19 mouse cellular contexts compared by ENCODE assay signal in genomic region chr4:45141835-45142234, GRCm38 (mm10). TPM values are rescaled to one million over a fixed set of nuclear protein-coding genes. Genes with fewer than 3 reads are reported as not detected.
DNase-seq lines count a peak whose midpoint lies in the region; ATAC-seq and TF ChIP-seq lines count a peak whose summit lies in the region.
"Had no signal": no experiment of that assay in that cellular context is flagged by ENCODE, and none has a peak within 500 bp of the region (broad histone marks: within the 10 kb centered on the region; RNA-seq: fewer than 3 reads in every experiment).

No protein-coding gene starts in this region.

- H3K4me2 ChIP-seq in heart, embryonic 11.5 days, result no peak overlapping the region
- no peak overlapping the region for H3K4me2 ChIP-seq in forebrain, embryonic 14.5 days (ENCODE audit: low read length)
- H3K4me2 ChIP-seq: neural tube, embryonic 13.5 days had no signal

- peak; percentile 91 for DNase-seq in heart, adult 11 months
- DNase-seq in layer of hippocampus, postnatal 10 days (ENCODE audit: low spot score in 2 of 2), result peak; percentile 21 to 30
- DNase-seq in layer of hippocampus, adult 8-10 months (ENCODE audit: low spot score in 2 of 2), result no peak
- peak; percentile 71 for DNase-seq in MN1 (ENCODE audit: low spot score)
- DNase-seq in brain, embryonic 14.5 days (ENCODE audit: low read depth), result peak; percentile 13
- DNase-seq in thymus, postnatal 10 days (ENCODE audit: low spot score in 2 of 2), result no peak
- no peak for DNase-seq in forebrain, embryonic 14.5 days (ENCODE audit: low spot score)
- DNase-seq: cerebellum, adult 11 months; kidney, adult 18-20 months; lung, adult 18-20 months; lung, postnatal 4 days; spleen, adult 18-20 months had no signal

- no peak for TF ChIP-seq CTCF in brain, embryonic 14.5 days (IDR thresholded peaks at IDR 0.05; ENCODE audit: borderline replicate concordance, extremely low read depth, insufficient read depth, insufficient read length)

- no peak overlapping the region for H3K9ac ChIP-seq in heart, embryonic 11.5 days (ENCODE audit: low read depth, low read length)
- H3K9ac ChIP-seq in forebrain, embryonic 14.5 days (ENCODE audit: low read length), result no peak overlapping the region
- H3K9ac ChIP-seq: neural tube, embryonic 13.5 days had no signal

- no peaks in the 10 kb centered on the region for H3K36me3 ChIP-seq in heart, embryonic 11.5 days (ENCODE audit: control insufficient read depth, insufficient read depth, low read length)
- H3K36me3 ChIP-seq in forebrain, embryonic 14.5 days (ENCODE audit: control insufficient read depth, insufficient read depth, low read length), result no peaks in the 10 kb centered on the region
- H3K36me3 ChIP-seq: limb, embryonic 10.5 days; neural tube, embryonic 13.5 days had no signal

- peaks cover 7% of the 10 kb centered on the region; the same call in 1 of the 2 replicates for H3K4me1 ChIP-seq in heart, embryonic 11.5 days (ENCODE audit: control insufficient read depth, insufficient read depth, low read length)
- H3K4me1 ChIP-seq in forebrain, embryonic 14.5 days (ENCODE audit: control insufficient read depth, insufficient read depth, low read length), result peaks cover 7% of the 10 kb centered on the region

- WGBS in heart, embryonic 11.5 days (ENCODE audit: insufficient replicate concordance), result 55% methylated on average over 5 of the region's 5 CpGs
- 77% methylated on average over 5 of the region's 5 CpGs for WGBS in forebrain, embryonic 14.5 days

- no peaks in the 10 kb centered on the region for H3K27me3 ChIP-seq in heart, embryonic 11.5 days (ENCODE audit: control insufficient read depth, insufficient read depth, low read length)
- H3K27me3 ChIP-seq in forebrain, embryonic 14.5 days (replicated peaks; ENCODE audit: control insufficient read depth, insufficient read depth, low read length), result no peaks in the 10 kb centered on the region
- H3K27me3 ChIP-seq: neural tube, embryonic 13.5 days; Patski had no signal

- no peaks in the 10 kb centered on the region for H3K9me3 ChIP-seq in heart, embryonic 11.5 days (replicated peaks; ENCODE audit: control insufficient read depth, low read length)
- H3K9me3 ChIP-seq in forebrain, embryonic 14.5 days (replicated peaks; ENCODE audit: control insufficient read depth, low read length), result no peaks in the 10 kb centered on the region
- H3K9me3 ChIP-seq: limb, embryonic 10.5 days; neural tube, embryonic 13.5 days had no signal

- no peak for ATAC-seq in heart, embryonic 11.5 days (replicated peaks; ENCODE audit: insufficient number of reproducible peaks, low FRiP score, low TSS enrichment)
- no peak for ATAC-seq in forebrain, embryonic 14.5 days
- ATAC-seq: Patski had no signal

- H3K4me3 ChIP-seq in heart, embryonic 11.5 days (ENCODE audit: low read depth, low read length), result no peak overlapping the region
- H3K4me3 ChIP-seq in forebrain, embryonic 14.5 days (ENCODE audit: low read depth, low read length), result no peak overlapping the region
- H3K4me3 ChIP-seq: limb, embryonic 10.5 days; neural tube, embryonic 13.5 days had no signal

- TF ChIP-seq POLR2A in brain, embryonic 14.5 days (IDR thresholded peaks at IDR 0.05; ENCODE audit: borderline replicate concordance, extremely low read depth, insufficient read depth, insufficient read length, poor library complexity, severe bottlenecking), result no peak

- no peak overlapping the region for H3K27ac ChIP-seq in heart, embryonic 11.5 days (ENCODE audit: low read depth, low read length)
- H3K27ac ChIP-seq in forebrain, embryonic 14.5 days (ENCODE audit: low read depth, low read length), result no peak overlapping the region
- H3K27ac ChIP-seq: kidney, postnatal 0 days; limb, embryonic 10.5 days; neural tube, embryonic 13.5 days had no signal

RNA-seq across cellular contexts. Expression of gene Tomm5, which starts 33.9 kb away (rescaled TPM):
- polyA plus RNA-seq in heart, embryonic 11.5 days (2014; fragmentation: Nextera tagmentation; extraction: Ambion mirVana), result 222 TPM in 2 replicates
- 10 to 100 TPM; 61.4 to 69.8 TPM for total RNA-seq in layer of hippocampus, postnatal 10 days (2021)
- total RNA-seq in layer of hippocampus, adult 8-10 months (2022), result 10 to 100 TPM; 56.8 to 69.2 (median 64.7) TPM
- polyA plus RNA-seq in brain, embryonic 14.5 days (2012; rRNA removed), result 112 and 144 TPM in 2 replicates
- polyA plus RNA-seq in forebrain, embryonic 14.5 days (2014; fragmentation: Nextera tagmentation; extraction: Ambion mirVana), result 154 and 176 TPM in 2 replicates

RNA-seq across cellular contexts. Expression of gene Frmpd1, which starts 42.8 kb away (rescaled TPM):
- polyA plus RNA-seq in heart, embryonic 11.5 days (2014; fragmentation: Nextera tagmentation; extraction: Ambion mirVana), result 3.3 and 3.6 TPM in 2 replicates
- 10 to 100 TPM; 18.4 to 19.5 TPM for total RNA-seq in layer of hippocampus, postnatal 10 days (2021)
- 10 to 100 TPM; 10.0 to 14.9 (median 12.5) TPM for total RNA-seq in layer of hippocampus, adult 8-10 months (2022)
- polyA plus RNA-seq in brain, embryonic 14.5 days (2012; rRNA removed), result 1.1 and 2.2 TPM in 2 replicates
- polyA plus RNA-seq in forebrain, embryonic 14.5 days (2014; fragmentation: Nextera tagmentation; extraction: Ambion mirVana), result 0.25 and 0.62 TPM in 2 replicates
- total RNA-seq: granulocyte monocyte progenitor cell, adult 5-6 weeks; liver, adult 2 months had no signal
- polyA plus RNA-seq: liver, adult 2 months had no signal

RNA-seq across cellular contexts. Expression of gene Fbxo10, which starts 57.4 kb away (rescaled TPM):
- 6.4 and 9.2 TPM in 2 replicates for polyA plus RNA-seq in heart, embryonic 11.5 days (2014; fragmentation: Nextera tagmentation; extraction: Ambion mirVana)
- 10 to 100 TPM; 31.6 to 35.5 TPM for total RNA-seq in layer of hippocampus, postnatal 10 days (2021)
- total RNA-seq in layer of hippocampus, adult 8-10 months (2022), result 10 to 100 TPM; 40.8 to 49.0 (median 45.1) TPM
- 29.8 and 36.7 TPM in 2 replicates for polyA plus RNA-seq in brain, embryonic 14.5 days (2012; rRNA removed)
- polyA plus RNA-seq in forebrain, embryonic 14.5 days (2014; fragmentation: Nextera tagmentation; extraction: Ambion mirVana), result 10.4 and 15.8 TPM in 2 replicates

Comparison
In these comparisons a context has a peak if more than half of its experiments do, and no peak if none do; other contexts are left out.
1. DNase-seq: peak in heart, adult 11 months (single experiment), layer of hippocampus, postnatal 10 days (2 of 2), MN1 (single experiment) and brain, embryonic 14.5 days (single experiment); none in layer of hippocampus, adult 8-10 months (0 of 2), thymus, postnatal 10 days (0 of 2) and forebrain, embryonic 14.5 days (single experiment).